Mouse (Mus musculus) lung, adult 18-20 months (tissue): ENCODE measurements around the gene Gpi1.
"Not testable (repeated sequence)": the region's sequence is repeated elsewhere in the genome, so short reads cannot be mapped to it uniquely, and the experiment has no call there.

Source experiments
- DNase-seq, 2 experiments: peaks; one replicate each; pipeline ENCODE4 v3.0.0; 2022; ENCODE audit warnings: mixed read lengths in 2 of 2

The Gpi1 gene

GRCm38 (mm10) chr7:34176241-34176640 is 53.9 kb downstream of the Gpi1 start:
- DNase-seq: not testable (repeated sequence)

GRCm38 (mm10) chr7:34172251-34172650 is 57.9 kb downstream of the Gpi1 start:
- no peak for DNase-seq

DNA sequence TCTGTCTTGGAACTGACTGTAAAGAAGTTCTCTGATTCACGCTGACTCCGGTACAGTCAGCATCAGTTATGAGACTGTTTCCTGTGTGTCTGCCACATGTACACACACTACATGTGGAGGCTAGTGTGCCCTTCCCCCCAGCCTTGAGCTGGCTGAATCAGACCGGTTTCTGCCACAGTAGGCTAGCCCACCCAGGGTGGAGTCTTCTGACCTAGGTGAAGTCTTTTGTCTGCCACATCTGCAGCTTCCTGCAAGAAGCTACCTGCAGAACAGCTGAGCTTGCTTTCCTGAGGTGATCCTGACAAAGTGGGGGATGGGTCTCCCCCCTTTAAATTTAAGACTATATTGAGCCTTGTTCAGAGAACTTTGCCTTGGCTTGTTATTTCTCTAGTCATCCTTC is 60.7 kb downstream of the Gpi1 start, which contains the start of gene Uba2:
Gene Uba2, minus strand, starts transcription at position 146 of the 400 bp plus-strand sequence.
- DNase-seq: no peak

- peak; percentile 91 to 92 for DNase-seq
Observed at GRCm38 (mm10) chr7:34168470-34169251, 61.5 kb downstream of the Gpi1 start.

DNA sequence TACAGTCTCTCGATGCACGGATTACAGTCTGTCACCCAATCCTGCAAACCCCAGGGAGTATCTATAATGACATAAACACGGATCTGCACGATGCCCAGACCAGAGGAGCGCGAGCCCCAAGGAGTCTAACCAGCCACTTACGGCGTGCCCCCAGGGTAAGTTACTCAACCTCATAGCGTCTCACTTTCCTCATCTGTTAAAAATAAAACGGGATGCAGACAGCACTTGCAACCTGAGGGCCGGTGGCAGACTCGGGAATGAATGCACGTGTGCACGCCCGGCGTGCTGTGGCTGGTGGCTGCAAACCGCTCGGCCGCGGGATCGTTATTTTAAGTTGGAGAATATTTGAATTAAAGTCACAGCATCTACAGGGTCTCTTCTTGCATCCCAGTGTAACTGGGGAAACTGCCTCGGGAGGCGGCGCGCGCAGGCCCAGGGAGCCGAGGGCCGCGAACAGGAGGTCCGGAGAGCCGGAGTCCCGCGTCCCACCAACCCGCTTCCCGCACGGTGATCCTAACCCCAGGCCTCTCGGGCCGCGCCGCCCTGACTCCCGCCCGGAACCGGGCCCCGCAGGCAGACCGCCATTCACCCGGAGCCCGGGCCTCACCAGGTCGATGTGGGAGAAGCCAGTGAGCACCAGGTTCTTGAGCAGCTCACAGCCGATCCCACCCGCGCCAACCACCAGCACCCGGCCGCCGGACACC is 62.2 kb downstream of the Gpi1 start:
- peak in 1 of 2 experiments; percentile 9 for DNase-seq

GRCm38 (mm10) chr7:34166850-34167249 is 63.3 kb downstream of the Gpi1 start:
- DNase-seq: peak in 1 of 2 experiments; percentile 24

- no peak for DNase-seq
Observed at GRCm38 (mm10) chr7:34165999-34166398, 64.1 kb downstream of the Gpi1 start.

- no peak for DNase-seq
Observed at GRCm38 (mm10) chr7:34164671-34165070, 65.5 kb downstream of the Gpi1 start.

DNA sequence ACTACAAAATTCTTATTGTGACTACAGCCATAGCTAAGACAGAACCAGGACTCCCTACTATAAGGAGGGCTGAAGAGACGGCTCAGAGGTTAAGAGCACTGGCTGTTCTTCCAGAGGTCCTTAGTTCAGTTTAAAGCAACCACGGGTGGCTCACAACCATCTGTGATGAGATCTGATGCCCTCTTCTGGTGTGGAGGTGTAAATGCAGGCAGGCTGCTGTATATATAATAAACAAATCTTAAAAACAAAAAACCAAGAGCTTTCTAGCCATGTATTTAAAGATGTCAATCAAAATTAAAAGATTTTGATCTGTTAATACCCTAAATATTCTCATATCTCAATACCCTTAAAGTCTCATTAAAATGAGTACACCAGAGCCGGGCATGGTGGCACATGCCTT is 71.0 kb downstream of the Gpi1 start:
- no peak for DNase-seq

- no peak for DNase-seq
Observed at GRCm38 (mm10) chr7:34157994-34158393, 72.1 kb downstream of the Gpi1 start.
